In the genomic region with DNA sequence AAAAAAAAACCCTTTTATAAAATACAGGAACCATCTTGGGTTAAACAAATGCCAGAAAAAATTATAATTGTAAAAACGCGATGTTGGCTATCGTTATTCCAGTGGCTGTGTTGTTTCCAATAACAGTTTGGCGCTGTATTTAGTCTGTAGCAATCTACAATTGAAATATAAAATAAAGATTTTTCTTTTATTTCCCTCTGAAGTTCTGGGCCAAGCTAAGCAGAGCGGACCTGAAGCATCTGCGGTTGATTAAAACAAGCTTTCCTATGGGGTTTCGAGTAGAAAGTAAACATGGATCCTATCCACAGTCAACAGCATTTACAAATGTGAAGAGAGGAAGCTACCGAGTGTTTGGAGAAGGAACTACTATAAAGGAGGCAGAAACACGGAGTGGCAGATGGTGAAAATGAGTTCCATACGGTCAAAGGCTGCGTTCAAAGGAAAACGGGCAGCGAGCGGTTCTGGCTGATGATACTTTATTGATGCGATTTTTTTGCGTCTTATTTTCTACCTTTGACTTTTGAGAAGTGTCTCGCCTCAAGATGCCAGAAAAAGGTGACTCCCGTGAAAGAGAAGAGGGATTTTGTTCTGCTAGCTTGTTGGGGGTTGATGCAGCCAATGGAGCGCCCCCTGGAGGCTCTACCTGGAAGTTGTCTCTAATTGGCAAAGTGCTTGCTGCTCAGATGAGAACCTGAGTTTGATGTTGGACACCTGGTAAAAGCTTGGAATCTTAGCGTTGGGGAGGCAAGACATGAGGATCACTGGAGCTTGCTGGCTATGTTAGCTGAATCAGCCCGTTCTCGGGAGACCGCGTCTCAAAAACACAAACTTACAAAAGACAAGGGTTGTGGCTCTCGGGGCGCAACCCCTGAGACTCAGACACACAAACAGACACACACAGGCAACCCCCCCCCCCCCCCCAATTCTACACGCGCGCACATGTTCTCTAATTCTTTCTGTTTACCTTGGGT, we compare ENCODE assay signal across 8 mouse cellular contexts.
DNase-seq lines count a peak whose midpoint lies in the region; ATAC-seq and TF ChIP-seq lines count a peak whose summit lies in the region.

No protein-coding gene starts in this region.

- H3K4me1 ChIP-seq in forebrain, embryonic 10.5 days: no peaks in the 10 kb centered on the region
- no peaks in the 10 kb centered on the region for H3K4me1 ChIP-seq in forebrain, embryonic 12.5 days
- no peaks in the 10 kb centered on the region for H3K4me1 ChIP-seq in embryonic fibroblast, embryonic 13.5 days (ENCODE audit: control insufficient read depth, insufficient read depth, low read length)

- H3K9ac ChIP-seq in forebrain, embryonic 12.5 days: no peak overlapping the region

- no peak overlapping the region for H3K27ac ChIP-seq in forebrain, embryonic 10.5 days
- no peak overlapping the region for H3K27ac ChIP-seq in forebrain, embryonic 12.5 days
- peak overlapping the region; percentile 15; the same call in 1 of the 2 replicates for H3K27ac ChIP-seq in embryonic fibroblast, embryonic 13.5 days (ENCODE audit: insufficient read depth, low read length)

- ATAC-seq in forebrain, embryonic 12.5 days (ENCODE audit: low FRiP score): no peak

- no peak overlapping the region for H3K4me2 ChIP-seq in forebrain, embryonic 12.5 days

- H3K9me3 ChIP-seq in forebrain, embryonic 10.5 days: peaks cover 6% of the 10 kb centered on the region; the same call in 1 of the 2 replicates
- no peaks in the 10 kb centered on the region for H3K9me3 ChIP-seq in forebrain, embryonic 12.5 days

- WGBS in forebrain, embryonic 10.5 days: 61% methylated on average over 29 of the region's 29 CpGs
- 69% methylated on average over 29 of the region's 29 CpGs for WGBS in forebrain, embryonic 12.5 days

- no peak overlapping the region for H3K4me3 ChIP-seq in forebrain, embryonic 10.5 days
- no peak overlapping the region for H3K4me3 ChIP-seq in forebrain, embryonic 12.5 days (replicated peaks)
- H3K4me3 ChIP-seq in embryonic fibroblast, embryonic 13.5 days (ENCODE audit: insufficient read depth, low read length): peak overlapping the region; percentile 29; the same call in 1 of the 2 replicates

- H3K27me3 ChIP-seq in forebrain, embryonic 10.5 days (ENCODE audit: poor library complexity, severe bottlenecking): no peaks in the 10 kb centered on the region
- H3K27me3 ChIP-seq in forebrain, embryonic 12.5 days: no peaks in the 10 kb centered on the region

- no peaks in the 10 kb centered on the region for H3K36me3 ChIP-seq in forebrain, embryonic 10.5 days (replicated peaks)
- no peaks in the 10 kb centered on the region for H3K36me3 ChIP-seq in forebrain, embryonic 12.5 days (replicated peaks)

- no peak for TF ChIP-seq POLR2A in embryonic fibroblast, embryonic 13.5 days (IDR thresholded peaks at IDR 0.05; ENCODE audit: low read depth, low read length)

- no peak for TF ChIP-seq CTCF in embryonic fibroblast, embryonic 13.5 days (IDR thresholded peaks at IDR 0.05; ENCODE audit: borderline replicate concordance, insufficient read depth, low read length)

- peak; percentile 37 for DNase-seq in forebrain, embryonic 10.5 days (ENCODE audit: extremely low spot score, low spot score)
- peak; percentile 31 to 44 for DNase-seq in right cerebral cortex, adult 2 months (ENCODE audit: low spot score in 2 of 2)
- no peak for DNase-seq in right cerebral cortex, postnatal 36 days (ENCODE audit: low spot score in 2 of 2)
- peak; percentile 10 to 63 for DNase-seq in layer of hippocampus, adult 18-20 months (ENCODE audit: low spot score in 2 of 2)
- peak; percentile 58 for DNase-seq in lung, postnatal 36 days
- DNase-seq in adrenal gland, adult 2 months: no peak

Comparison
In these comparisons a context has a peak if more than half of its experiments do, and no peak if none do; other contexts are left out.
1. DNase-seq: peak in forebrain, embryonic 10.5 days (single experiment), right cerebral cortex, adult 2 months (2 of 2), layer of hippocampus, adult 18-20 months (2 of 2) and lung, postnatal 36 days (single experiment); none in right cerebral cortex, postnatal 36 days (0 of 2) and adrenal gland, adult 2 months (single experiment).